Mouse (Mus musculus) cerebellum, postnatal 4 days (tissue): ENCODE measurements around the gene Ttll7.
A peak's percentile ranks its signal among the peaks of the same experiment; 100 is the strongest.

Experiments
- DNase-seq, 2 experiments: peaks; one replicate each; pipeline ENCODE4 v3.0.0; 2022; ENCODE audit warnings: low spot score in 2 of 2, mixed read lengths in 1 of 2

Ttll7 gene

DNA sequence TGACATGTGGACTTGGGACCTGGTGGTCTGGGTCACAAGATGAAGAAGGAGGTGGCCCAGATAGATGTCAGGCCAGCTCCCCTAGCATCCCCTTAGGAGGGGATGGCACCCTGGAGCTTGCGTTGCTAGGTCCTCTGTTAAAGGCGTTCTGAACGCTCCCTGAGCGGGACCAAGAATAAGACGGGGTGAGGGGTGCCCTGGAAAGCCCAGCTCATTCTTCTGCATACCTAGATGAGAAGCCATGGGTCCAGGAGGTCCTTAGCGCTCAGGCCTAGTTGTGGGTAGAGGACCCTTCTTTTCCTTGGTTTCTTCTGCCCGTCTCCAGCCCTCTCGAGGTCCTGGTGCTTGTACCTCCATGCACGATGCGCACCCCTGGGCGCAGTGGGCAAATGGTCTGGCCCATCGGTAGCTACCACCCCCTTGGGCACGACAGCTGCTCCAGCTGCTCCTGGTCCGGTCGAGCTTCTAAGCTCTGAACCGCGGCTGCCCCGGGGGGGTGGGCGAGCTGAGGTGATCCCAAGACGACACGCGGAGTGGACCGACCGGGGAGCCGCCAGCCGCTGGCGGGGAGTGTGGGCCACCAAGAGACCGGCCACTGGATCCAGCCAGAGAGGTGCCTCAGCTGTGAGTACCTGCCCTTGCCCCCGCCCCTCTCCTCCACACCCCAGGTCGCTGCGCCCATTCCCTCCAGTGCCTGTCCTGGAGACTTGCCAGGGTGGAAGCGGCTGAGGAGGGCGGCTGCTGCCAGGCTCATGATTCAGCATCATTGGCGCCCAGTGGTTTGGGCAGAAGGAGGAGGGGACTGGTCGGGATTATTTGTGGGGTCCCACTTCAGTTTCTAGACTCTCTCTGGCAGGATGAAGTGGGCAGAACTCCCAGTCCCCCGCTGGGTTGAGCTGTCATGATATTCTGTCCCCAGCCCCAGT lies at the start of gene Ttll7:
TSS of gene Ttll7 (plus strand) at position 402 of the 926 bp plus-strand sequence.
- DNase-seq = peak; percentile 55 to 69

DNA sequence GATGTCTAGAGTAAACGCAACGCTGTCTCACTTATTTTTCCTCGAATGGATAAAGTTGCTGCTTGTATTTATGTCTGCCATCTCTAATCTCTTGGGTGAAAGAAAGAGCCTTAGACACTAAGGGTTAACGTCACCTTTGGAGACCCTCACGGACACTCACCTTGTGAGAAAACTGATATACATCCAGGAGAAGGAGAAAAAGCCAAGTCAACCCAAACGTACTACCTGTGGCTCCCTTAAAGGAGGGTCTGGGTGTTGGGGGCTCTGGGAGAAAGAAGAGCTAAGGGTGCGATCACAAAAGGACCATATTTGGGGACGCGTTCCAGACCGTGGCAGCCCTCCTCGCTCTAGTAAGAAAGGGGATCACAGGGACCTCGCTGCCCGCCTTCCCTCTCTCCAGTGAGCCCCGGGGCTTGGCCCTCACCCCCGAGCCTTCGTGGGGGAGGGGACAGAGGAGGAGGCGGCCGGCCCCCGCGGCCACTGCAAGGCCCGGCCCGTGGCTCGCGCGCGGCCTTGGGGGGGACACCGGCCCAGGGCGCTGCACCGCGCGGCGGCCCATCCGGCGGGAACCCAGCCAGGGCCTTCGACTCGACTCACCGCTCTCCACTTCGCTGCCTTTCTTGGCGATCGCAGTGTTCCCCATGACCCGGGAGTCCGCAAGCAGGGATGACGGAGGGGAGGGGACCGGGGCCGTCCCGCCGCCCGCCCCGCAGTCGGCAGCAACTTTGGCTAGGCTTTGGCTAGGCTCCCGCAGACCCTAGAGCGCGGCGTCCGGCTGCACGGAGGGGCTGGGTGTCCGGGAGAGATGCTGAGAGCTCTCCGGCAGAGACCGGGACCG lies 39.9 kb upstream of the Ttll7 start:
- peak in 1 of 2 experiments; percentile 23 for DNase-seq

DNA sequence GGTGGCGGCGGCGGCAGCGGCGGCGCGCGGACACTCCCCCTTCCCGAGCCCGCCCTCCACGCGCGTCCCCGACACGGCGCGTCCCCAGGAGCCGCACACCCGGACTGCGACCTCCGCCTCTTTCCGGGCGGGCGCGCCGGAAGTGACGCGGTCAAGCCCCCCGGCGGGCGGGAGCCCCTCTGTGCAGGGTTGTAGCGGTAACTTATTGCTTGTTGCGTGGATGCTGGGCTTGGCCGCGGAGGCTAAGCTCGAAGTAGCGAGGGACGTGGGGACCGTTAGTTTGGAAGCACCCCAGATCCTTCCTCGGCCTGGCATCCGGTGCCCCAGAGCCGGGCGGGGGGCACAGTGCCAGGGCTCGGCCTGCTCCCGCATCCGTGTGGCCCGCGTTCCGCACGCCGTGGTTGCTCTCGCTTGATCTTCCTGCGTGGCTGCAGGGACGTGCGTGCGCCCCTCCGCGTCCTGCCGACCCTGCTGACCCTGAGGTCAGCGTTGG lies 39.2 kb upstream of the Ttll7 start, which contains the start of gene Prkacb:
TSS of gene Prkacb (minus strand) at position 90 of the 493 bp plus-strand sequence.
- peak; percentile 89 to 94 for DNase-seq

DNA sequence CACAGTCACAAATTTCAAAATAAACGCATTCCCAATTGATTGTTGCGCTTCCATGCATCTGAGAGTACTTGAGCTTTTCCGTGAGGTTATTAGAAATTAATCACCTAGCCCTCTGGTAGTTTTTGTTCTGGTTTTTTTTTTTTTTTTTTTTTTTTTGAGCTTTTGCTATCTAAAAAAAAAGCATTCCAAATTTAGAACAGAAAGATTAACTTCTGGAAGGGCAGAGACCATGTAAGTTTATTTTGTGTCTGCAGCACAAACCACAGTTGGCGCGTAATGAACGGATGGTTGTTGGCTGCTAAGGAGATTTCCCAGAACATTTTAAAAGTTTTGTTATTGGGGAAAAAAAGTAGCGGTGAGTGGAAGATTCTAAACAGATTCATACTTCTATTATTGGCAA lies 38.5 kb upstream of the Ttll7 start:
- no peak for DNase-seq

GRCm38 (mm10) chr3:146820718-146821117 lies 31.4 kb upstream of the Ttll7 start:
- no peak for DNase-seq

DNA sequence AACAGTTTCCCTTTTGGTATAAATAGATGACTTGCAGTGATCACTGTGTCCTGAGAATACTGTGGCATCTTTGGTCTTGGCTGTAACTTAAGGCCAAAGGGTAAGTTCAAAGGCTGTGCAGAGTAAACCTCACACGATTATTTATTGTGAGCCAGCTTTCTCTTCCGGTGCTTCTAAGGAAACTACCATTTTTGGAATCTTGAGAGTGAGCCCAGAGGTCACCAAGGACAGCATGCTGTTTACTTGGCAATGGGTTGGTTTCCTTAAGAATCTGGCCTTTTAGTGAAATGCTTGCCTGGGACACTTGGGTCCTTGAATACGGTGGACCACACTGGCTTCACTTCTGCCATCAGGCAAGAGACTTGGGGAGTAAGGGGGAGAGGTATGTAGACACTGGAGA lies 9.4 kb upstream of the Ttll7 start:
- DNase-seq = no peak

- DNase-seq = no peak
Measured at GRCm38 (mm10) chr3:146843470-146843869, 8.7 kb upstream of the Ttll7 start.

DNA sequence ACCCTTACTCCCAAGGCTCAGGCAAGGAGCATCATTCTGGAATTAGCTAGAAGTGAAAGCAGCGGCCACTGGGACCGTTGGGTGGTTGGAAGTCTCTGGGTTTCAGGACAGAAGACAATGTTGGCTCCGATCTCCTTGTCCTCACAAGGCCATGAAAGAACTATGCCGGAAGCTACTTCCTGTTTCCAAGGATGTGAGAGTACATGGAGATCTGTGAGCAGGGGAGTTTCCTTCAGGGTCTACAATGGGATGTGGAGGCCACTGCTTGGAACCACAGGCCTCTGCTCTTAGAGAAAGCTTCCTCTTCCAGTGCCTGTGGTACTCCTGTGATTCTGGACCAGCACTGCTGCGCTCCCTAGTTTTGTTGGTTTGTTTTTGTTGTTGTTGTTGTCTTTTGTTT lies 5.9 kb upstream of the Ttll7 start:
- no peak for DNase-seq

DNA sequence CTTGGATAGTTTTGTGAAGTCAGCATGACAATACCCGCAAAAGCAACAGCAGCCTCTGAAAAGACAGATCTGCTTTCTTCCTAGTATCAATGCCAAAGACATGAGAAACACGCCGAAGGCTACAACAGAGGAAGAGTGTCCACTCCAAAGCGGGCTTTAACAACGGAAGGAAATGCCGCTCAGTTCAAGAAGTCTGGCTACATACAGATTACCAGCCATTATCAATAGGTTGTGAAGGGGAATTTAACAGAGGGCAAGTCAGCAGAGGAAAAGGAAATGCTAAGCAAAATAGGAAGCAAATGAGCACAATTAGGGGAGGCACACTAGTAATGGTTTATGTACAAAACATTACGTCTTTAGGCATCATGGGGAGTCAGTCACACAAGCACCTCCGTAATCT lies 4.1 kb upstream of the Ttll7 start:
- DNase-seq = no peak

DNA sequence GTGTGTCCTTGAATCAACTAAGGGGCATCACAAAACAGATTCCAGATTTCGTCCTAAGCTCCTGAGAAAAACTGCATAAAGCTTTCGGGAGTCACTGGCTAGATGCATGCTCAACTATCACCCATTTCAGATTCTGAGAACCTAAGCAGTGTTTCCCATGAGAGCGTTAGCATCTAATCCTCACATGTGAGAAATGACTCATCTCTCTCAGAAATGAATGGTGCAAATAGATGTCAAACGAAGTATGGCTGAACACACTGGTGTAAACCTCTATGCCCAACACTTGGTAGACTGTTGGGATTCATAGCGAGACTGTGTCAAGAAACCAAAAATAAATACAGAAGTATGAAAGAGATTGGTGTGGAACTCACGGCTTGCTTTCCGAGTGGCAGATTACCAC lies 2.8 kb upstream of the Ttll7 start:
- no peak for DNase-seq

DNA sequence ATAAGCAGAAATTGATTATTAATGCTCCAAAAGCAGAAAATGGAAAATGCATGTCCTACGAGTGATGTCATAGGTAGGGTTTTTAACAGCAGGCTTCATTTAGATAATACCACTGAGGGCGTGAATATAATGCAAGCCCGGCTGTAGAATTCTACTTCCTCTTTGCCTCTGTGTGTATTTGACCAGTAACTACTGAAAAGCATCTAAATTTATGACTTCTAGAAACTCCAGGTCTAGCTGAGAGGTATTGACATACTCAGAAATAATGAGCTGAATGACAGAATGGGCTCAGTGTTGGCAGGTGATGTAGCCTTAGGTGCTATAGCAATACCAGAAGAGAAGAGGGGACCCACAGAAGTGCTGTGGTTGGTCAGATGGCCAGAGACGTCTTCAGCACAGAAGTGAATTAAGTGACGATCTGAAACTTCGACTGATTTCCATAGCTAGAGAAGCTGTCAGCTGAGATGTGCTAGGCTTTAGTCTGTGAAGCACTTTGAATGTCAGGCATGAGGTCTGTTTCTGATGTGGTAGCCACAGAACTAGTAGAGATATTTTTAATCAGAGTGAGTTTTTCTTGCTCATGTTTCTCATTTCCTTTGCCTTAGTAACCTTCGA lies 2.4 kb downstream of the Ttll7 start:
- DNase-seq = no peak

DNA sequence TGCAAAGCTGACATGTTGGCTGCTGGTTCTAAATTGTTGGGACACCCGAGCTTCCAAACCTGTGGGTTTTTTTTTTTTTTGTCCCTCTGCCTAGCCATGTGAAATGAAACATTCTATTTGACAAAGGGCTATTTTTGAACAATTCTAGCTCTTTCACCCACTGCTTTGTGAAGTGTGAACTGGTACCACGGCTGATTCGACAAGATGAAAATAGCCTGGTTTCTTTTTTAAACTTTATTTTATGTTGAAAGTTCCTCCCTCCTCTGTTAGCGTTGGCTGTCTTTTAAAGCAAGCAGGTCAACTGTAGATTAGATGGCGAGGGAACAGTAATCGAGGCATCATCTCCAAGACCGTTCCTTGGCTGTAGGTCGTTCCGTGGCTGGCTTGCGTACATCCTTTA lies 5.2 kb downstream of the Ttll7 start:
- no peak for DNase-seq

GRCm38 (mm10) chr3:146860308-146860707 lies 8.1 kb downstream of the Ttll7 start:
- no peak for DNase-seq

DNA sequence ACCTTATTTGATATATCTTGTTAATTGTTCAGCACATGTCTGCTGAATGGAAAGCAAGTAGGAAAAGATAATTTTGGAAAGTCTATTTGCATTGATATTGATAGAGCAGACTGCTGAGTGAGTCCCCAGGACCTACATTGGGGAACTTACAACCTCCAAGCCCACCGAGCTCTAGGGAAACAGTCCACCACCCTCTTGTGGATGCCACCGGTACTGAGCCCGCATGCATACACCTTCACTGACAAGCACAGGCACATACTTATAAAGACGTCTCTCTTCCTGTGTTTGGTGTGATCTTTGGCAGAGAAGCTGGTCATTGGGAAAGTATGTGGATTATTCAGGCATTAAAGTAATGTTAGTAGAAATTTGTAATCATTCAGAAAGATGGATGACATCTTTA lies 14.4 kb downstream of the Ttll7 start:
- DNase-seq = no peak

DNA sequence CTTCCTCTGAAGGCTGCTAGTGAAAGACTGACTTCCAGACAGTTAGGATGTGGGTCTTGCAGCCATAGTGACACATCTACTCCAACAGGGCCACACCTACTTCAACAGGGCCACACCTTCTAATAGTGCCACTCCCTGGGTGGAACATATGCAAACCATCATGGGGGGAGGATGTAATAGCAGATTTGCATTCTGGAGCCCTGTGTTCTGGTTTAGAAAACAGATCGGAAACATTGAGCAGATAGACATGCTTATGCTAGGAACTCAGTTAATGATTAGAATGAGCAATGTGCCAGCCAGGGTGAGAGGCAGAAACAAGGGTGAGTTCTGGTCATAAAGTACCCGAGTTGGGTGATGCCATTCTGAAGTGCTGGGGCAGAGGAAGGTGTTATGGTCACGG lies 19.8 kb downstream of the Ttll7 start:
- DNase-seq = no peak

DNA sequence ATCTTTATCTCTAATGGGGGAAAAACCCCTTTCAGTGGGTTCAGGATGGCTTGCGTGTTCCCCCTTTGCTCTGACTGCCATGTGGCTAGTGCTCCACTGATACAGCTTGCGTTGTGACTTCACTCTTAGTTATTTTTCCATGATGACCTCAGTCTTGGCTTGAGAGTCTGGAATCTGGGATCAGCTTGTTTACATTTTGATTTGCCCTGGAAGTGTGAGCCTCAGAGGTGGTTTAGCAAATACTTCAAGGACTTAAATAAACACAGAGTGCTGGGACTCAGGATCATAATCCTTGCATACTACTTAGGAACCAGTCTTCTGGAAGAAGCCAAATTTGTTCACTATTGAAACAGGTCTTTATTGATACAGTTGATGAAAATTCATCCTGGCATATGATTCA lies 23.8 kb downstream of the Ttll7 start:
- DNase-seq = no peak

DNA sequence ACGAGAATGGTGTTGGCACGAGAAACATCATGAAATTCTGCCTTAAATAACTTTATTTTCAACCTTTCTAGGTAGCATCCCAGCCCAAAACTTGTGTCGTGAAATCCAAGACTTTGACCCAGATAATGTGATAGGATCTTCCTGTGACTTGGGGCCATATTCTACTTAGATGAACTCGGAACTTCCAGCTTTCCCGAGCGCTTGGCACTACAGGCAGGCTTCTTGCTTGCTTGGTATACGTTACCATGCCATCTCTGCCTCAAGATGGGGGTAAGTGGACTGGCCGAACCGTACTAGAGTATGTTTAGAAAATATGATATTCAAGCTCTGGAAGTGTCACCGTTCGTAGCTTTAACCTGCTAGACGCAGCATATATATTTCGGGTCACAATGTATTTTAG lies 41.8 kb downstream of the Ttll7 start:
- DNase-seq = no peak

DNA sequence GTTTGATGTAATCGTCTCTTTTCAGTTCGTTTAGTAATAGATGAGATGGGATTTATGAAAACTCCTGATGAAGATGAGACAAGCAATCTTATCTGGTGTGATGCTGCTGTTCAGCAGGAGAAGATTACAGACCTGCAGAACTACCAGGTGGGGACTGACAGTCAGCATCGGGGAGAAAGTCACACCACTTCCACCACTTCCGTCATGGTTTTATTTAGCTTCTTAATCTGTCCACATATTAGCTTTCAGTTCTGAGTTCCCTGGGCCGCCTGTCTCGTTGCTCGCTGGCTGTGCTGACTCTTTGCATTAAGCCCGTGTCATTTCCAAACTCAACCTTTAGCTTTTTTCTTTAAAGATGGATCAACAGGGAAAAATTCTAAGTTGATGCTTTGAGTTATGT lies 44.4 kb downstream of the Ttll7 start:
- no peak for DNase-seq

GRCm38 (mm10) chr3:146900094-146900493 lies 47.9 kb downstream of the Ttll7 start:
- DNase-seq = peak in 1 of 2 experiments; percentile 6

DNA sequence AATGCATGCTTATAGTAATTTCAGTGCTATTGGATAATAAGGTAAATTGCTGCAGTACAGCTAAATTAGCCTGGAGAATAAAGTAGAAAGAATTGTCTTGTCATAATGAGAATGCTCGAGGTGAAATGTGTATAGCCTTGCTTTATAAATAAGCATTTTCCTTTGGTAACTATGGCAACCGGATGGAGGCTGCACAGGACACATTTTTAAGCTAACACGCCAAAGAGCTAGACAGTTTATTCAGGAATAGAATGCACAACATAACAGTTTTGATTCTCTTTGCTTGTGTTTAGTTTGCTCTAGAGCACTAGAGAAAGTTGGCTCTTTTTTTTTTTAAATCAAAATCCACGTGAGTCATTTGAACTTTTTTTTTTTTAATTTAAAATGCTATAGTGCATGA lies 49.6 kb downstream of the Ttll7 start:
- DNase-seq = no peak

DNA sequence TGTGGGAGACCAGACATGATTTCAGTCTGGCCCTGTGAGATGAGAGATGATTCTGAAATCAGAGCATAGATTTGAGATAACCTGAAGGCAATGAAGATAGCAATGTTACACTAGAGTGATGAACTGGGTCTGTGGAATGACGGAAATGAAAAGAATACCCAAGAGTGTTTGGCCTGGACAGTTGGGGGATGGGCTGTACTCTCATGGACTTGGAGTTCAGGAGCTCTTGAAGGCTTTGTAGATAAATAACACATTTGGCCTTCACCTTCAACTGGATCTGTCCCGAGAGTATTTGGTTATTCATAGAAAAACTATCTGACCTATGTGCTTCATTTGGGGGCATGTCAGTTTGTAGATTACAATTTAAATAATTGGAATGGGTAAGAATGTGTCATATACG lies 53.4 kb downstream of the Ttll7 start:
- DNase-seq = no peak

DNA sequence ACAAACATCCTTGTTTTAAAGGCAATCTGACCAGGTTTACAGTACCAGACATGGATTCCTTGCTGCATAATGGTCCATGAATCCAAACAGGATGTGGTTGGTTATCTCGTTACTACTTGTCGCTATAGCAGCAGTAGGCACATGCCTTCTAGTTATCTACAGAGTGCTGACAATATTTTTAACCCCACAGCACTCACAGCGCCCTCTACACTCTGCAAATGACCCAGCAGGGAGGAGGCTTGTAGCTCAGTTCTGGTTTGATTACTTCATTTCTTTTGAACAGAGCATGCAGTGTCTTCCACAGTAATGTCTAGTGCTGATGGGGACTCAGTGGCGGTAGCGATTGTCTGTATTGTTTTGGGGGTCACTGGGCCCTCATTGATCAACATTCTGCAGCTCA lies 56.8 kb downstream of the Ttll7 start:
- DNase-seq = no peak
